Mouse (Mus musculus) kidney, embryonic 15.5 days (tissue): ENCODE data around the gene Camk1d. TPM values are rescaled to one million over a fixed set of nuclear protein-coding genes. Genes with fewer than 3 reads are reported as not detected.
A peak's percentile ranks its signal among the peaks of the same experiment; 100 is the strongest.

ENCODE experiments used
- ATAC-seq: fragments of 200-750 bp; cut with Nextera tagmentation; replicated peaks from 2 replicates; pipeline ENCODE4 v1.8.0; 2017; ENCODE audit warnings: moderate TSS enrichment; ENCODE audit not compliant: low FRiP score
- H3K27ac ChIP-seq: fragments of 300-500 bp; sonication (generic); 2 replicates; pipeline ENCODE4 v1.5.1; 2015; ENCODE audit warnings: mild to moderate bottlenecking, inconsistent platforms
- H3K27me3 ChIP-seq: fragments of 300-500 bp; sonication (generic); 2 replicates; pipeline ENCODE4 v1.6.1; 2015; ENCODE audit warnings: inconsistent platforms
- H3K36me3 ChIP-seq: fragments of 300-500 bp; sonication (generic); 2 replicates; pipeline ENCODE4 v1.6.1; 2015; ENCODE audit warnings: inconsistent platforms
- H3K4me1 ChIP-seq: fragments of 300-500 bp; sonication (generic); 2 replicates; pipeline ENCODE4 v1.6.1; 2015; ENCODE audit warnings: inconsistent platforms
- H3K4me2 ChIP-seq: fragments of 300-500 bp; sonication (generic); 2 replicates; pipeline ENCODE4 v1.6.1; 2015; ENCODE audit warnings: moderate library complexity, mild to moderate bottlenecking, inconsistent platforms
- H3K4me3 ChIP-seq: fragments of 300-500 bp; sonication (generic); replicated peaks from 2 replicates; pipeline ENCODE4 v1.5.1; 2015; ENCODE audit warnings: mild to moderate bottlenecking, inconsistent platforms
- H3K9ac ChIP-seq: fragments of 300-500 bp; sonication (generic); 2 replicates; pipeline ENCODE4 v1.6.1; 2015; ENCODE audit warnings: mild to moderate bottlenecking, inconsistent platforms
- H3K9me3 ChIP-seq: fragments of 300-500 bp; sonication (generic); replicated peaks from 2 replicates; pipeline ENCODE4 v1.6.1; 2016; ENCODE audit warnings: inconsistent platforms
- WGBS: fragments of 180-500 bp; shearing (Covaris S2); methylation state at CpG from one replicate; pipeline ENCODE4 v1.1.7; 2015; ENCODE audit warnings: mixed read lengths; 5-methylcytosine and 5-hydroxymethylcytosine counted together
- polyA plus RNA-seq: library from polyadenylated mRNA; unstranded; fragments of >200 nt; fragmentation: Nextera tagmentation; extraction: Ambion mirVana; gene quantifications from 2 replicates; pipeline ENCODE4 v1.2.1, GENCODE M21; 2015

Gene Camk1d
- polyA plus RNA-seq, 1 experiment from 2014 or later, result 1.9 TPM

DNA sequence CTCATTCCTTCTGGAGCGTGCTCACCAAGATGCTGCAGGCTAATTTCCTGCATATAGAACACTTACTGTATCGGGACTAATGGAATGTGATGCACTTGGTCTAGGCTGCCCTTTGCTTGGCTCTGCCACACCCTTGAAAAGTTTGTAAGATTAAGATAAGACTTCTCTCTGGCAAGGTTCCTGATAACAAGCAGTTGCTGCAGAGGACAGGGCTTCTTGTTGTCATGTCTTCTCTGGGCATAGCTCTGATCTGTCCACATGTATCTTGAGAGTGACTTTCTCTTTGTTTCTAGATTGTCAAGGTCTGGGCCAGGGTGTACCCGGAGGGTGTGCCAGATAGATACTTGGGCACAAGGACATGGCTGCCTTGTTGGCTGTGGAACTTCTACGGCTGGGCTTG, 398.1 kb downstream of the Camk1d start:
- no peaks in the 10 kb centered on the region for H3K9me3 ChIP-seq
- H3K27me3 ChIP-seq, result no peaks in the 10 kb centered on the region
- H3K4me1 ChIP-seq, result peaks cover 28% of the 10 kb centered on the region
- no peak for ATAC-seq
- no peak overlapping the region for H3K27ac ChIP-seq
- H3K4me3 ChIP-seq, result no peak overlapping the region
- WGBS, result 83% methylated on average over 4 of the region's 4 CpGs
- no peaks in the 10 kb centered on the region for H3K36me3 ChIP-seq
- H3K4me2 ChIP-seq, result no peak overlapping the region
- no peak overlapping the region for H3K9ac ChIP-seq

DNA sequence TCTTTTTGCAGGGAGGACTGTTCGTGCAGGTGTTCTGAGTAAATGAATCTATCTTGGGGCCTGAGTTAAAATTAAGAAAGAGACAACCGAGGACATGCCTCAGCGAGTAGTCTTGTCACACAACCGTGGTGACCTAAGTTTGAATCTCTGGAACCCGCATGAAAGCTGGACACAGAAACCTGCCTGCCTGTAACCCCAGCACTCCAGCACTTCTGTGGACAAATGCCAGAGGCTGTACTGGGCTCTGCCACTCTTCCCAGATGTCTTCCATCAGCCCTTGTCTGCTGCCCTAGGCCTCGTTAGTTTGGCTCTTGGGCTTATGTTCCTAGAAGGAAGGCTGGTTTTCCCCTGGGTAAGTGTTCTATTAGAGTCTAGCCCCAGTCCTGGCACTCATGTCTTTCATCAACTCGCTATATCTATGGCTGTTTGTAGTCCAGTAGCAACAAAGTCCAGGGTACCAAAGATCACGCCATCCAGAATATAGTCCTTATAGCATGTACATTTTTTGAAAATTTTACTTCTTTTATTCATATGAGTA, 399.0 kb downstream of the Camk1d start:
- Histone ChIP-seq H3K9me3 (no peaks in the 10 kb centered on the region), H3K9ac (no peak overlapping the region), H3K27ac (no peak overlapping the region; the same call in 1 of the 2 replicates), H3K4me3 (no peak overlapping the region), H3K27me3 (no peaks in the 10 kb centered on the region), H3K4me1 (peaks cover 28% of the 10 kb centered on the region), H3K4me2 (no peak overlapping the region), H3K36me3 (no peaks in the 10 kb centered on the region)
- WGBS, result 54% methylated on average over 8 of the region's 8 CpGs
- ATAC-seq, result 0 out of 2 replicates have a peak, but pooled peaks have one; percentile 52

DNA sequence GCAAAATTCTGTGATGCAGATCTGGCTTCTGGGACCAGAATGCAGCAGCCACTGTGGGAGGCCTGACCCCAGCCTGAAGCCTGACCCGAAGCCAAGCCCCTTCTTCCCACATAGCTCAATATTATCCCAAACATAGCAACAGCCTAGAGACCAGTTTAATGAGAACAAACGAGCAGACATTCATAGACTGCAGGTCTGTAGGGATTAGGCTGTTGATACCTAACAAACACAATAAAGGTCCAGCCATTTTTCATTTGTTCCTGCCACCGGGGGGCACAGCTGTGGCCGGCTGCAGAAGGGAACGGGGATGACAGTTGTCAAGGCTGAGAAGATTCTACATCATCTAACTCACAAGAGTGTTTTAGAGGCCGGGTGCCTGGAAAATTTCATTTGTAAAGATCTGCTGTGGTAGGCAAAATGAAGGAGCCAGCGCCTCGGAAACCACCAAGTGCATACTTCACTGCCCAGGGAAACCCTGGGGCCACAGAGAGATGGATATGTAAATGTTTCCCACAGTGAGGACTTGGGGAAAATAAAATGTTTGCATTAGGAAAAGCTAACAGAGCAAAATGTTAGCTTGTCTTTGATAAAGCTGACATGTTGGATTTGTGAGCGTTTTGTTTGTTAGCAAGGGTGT, 399.7 kb downstream of the Camk1d start:
- no peak for ATAC-seq
- WGBS, result 30% methylated on average over 9 of the region's 9 CpGs

DNA sequence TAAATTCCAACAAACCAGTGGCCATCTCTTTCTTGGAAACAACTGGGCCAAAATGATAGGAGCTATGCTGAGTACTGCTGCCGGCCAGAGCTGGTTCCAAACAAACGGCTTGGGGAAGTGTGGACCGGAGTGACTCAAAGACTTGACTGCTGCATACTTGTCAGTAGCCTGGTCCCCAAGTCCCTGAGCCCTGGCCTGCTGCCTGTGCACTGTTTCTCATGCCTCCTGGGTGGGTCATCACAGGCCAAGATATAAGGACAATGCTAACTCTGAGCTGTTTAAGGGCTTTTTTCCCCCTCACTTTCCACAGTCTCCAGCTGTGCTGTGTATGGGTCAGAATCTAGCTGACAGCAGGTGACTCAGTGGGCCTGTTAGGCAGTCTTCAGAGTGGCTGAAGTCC, 409.2 kb downstream of the Camk1d start:
- H3K4me1 ChIP-seq, result no peaks in the 10 kb centered on the region
- H3K9ac ChIP-seq, result no peak overlapping the region
- ATAC-seq, result no peak
- no peak overlapping the region for H3K4me3 ChIP-seq
- no peaks in the 10 kb centered on the region for H3K27me3 ChIP-seq
- no peaks in the 10 kb centered on the region for H3K9me3 ChIP-seq
- no peak overlapping the region for H3K4me2 ChIP-seq
- WGBS, result 82% methylated on average over 3 of the region's 3 CpGs
- H3K27ac ChIP-seq, result no peak overlapping the region
- no peaks in the 10 kb centered on the region for H3K36me3 ChIP-seq

More for the DNA sequence above, 399.7 kb downstream of the Camk1d start:
- H3K27ac ChIP-seq, result peak overlapping the region; percentile 75
- no peaks in the 10 kb centered on the region for H3K36me3 ChIP-seq
- no peak overlapping the region for H3K9ac ChIP-seq
- peaks cover 28% of the 10 kb centered on the region for H3K4me1 ChIP-seq
- H3K27me3 ChIP-seq, result no peaks in the 10 kb centered on the region
- H3K4me3 ChIP-seq, result no peak overlapping the region
- no peak overlapping the region for H3K4me2 ChIP-seq
- H3K9me3 ChIP-seq, result no peaks in the 10 kb centered on the region

DNA sequence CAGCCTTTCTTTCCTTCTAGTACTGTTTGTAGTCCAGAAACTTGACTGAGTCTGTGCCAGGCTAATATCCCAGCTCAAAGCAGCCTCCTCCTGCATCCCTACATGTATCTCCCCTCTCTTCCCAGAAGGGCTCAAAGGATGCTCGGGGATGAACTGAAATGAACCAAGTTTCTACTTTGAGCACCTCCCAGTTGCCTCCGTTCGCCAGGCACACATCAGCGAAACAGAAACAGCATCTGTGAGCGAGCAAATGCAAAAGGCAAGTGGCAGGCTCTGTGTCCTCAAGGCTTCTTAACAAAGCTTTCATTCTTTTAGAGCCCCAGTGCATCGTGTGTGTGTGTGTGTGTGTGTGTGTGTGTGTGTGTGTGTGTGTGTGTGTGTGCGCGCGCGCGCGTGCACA, 409.9 kb downstream of the Camk1d start:
- Histone ChIP-seq H3K36me3 (no peaks in the 10 kb centered on the region), H3K4me2 (no peak overlapping the region), H3K9me3 (no peaks in the 10 kb centered on the region), H3K4me3 (no peak overlapping the region), H3K4me1 (no peaks in the 10 kb centered on the region), H3K9ac (no peak overlapping the region), H3K27ac (no peak overlapping the region), H3K27me3 (no peaks in the 10 kb centered on the region)
- 91% methylated on average over 12 of the region's 12 CpGs for WGBS
- no peak for ATAC-seq

DNA sequence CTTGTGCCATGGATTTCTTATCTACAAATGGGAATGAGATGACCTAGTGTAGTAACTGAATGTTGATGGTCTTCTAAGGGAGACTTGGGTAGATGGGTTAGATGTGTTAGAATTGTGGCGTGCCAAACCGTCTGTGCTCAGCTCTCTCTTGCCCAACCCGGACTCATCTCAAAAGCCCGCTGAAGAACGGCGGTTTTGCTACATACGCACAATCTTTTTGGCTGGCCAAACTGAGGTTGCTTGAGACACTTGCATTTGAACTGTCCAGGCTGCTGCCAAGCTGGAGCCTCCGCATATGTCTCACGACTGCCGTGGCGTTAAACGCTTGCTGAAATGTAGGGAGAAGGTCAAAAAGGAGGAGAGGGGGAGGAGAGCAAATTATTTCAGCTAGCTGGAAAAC, 413.0 kb downstream of the Camk1d start:
- no peak overlapping the region for H3K9ac ChIP-seq
- no peaks in the 10 kb centered on the region for H3K9me3 ChIP-seq
- no peak for ATAC-seq
- no peak overlapping the region for H3K27ac ChIP-seq
- no peak overlapping the region for H3K4me3 ChIP-seq
- no peaks in the 10 kb centered on the region for H3K36me3 ChIP-seq
- H3K4me1 ChIP-seq, result no peaks in the 10 kb centered on the region
- no peak overlapping the region for H3K4me2 ChIP-seq
- 81% methylated on average over 12 of the region's 12 CpGs for WGBS
- no peaks in the 10 kb centered on the region for H3K27me3 ChIP-seq

DNA sequence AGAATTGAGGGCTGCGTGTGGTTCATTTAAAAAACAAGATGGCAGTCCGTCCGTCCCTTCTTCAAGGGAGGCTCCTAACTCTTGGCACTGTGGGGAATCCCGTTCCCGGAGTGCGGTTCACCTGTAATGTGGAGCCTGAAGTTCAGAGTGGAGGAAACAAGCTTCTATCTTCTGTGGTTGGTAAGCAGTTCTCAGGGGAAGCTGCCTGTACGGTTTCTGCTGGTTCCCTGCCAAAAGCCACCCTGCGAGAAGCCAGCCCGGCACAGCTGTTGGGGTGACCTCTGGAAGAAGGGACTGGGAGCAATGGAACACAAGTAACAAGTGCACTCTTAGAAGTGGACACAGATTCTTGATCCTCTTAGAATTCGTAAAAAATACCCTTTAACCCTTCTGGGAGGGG, 416.2 kb downstream of the Camk1d start:
- Histone ChIP-seq H3K9ac (no peak overlapping the region), H3K9me3 (no peaks in the 10 kb centered on the region), H3K4me3 (no peak overlapping the region)

DNA sequence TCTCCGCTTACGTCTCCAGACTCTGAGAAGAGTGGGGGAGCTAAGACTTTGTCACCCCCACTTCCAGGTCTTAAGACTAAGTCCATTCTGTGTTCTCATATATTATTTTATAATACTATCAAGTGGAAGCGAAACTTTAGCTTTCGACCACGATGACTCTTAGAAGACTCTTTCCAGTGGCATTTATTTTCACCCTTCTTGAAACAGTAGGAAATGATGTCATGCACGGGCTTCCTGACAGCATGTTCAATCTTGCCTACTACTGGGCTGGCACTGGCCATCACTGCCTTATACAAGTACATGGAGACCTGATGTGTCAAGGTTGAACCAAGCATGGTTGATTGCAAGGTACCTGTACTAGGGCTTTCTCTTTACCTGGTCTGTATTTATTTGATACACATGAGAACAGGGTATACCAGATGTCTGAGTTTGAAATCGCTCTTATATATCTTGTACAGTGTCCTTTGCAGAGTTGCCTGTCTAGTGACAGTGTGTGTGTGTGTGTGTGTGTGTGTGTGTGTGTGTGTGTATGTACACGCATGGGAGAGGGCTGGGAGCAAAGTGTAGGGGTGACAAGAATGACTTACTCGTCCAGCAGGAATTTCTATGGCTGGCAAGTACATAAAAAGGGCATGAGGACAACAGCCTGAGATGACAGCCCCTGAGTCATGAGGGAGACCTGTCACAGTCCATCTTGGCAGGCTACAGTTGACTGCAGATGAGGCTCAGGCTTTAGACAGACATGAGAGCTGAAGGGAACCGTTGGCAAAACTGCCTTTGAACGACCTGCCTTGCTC, 417.4 kb downstream of the Camk1d start:
- Histone ChIP-seq H3K27me3 (no peaks in the 10 kb centered on the region), H3K9ac (no peak overlapping the region), H3K9me3 (no peaks in the 10 kb centered on the region), H3K4me3 (no peak overlapping the region), H3K4me1 (peaks cover 6% of the 10 kb centered on the region), H3K36me3 (no peaks in the 10 kb centered on the region), H3K4me2 (no peak overlapping the region), H3K27ac (no peak overlapping the region)
- 86% methylated on average over 11 of the region's 11 CpGs for WGBS
- ATAC-seq, result no peak

More for the DNA sequence above, 416.2 kb downstream of the Camk1d start:
- WGBS, result 78% methylated on average over 10 of the region's 10 CpGs
- H3K27ac ChIP-seq, result no peak overlapping the region
- peaks cover 6% of the 10 kb centered on the region for H3K4me1 ChIP-seq
- ATAC-seq, result no peak
- no peaks in the 10 kb centered on the region for H3K27me3 ChIP-seq
- H3K36me3 ChIP-seq, result no peaks in the 10 kb centered on the region
- no peak overlapping the region for H3K4me2 ChIP-seq

DNA sequence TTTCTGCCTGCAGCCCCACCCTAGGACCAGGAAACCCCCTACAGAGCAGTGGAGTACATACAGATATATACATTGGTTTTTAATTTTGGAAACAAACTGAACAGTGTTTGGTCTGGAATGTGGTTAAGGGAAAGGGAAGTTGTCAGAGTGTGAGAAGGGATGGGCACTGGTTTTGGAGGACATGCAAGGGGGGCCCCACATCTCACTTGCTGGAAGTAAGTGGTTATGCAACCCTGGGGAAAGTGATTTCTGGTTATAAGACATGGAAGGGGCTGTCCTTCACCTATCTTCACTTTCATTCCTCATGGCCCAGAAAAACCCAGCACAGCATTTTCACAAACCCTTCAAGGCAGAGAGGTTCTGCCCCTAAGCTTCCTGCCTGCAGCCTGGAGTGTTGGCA, 419.2 kb downstream of the Camk1d start:
- Histone ChIP-seq H3K27me3 (no peaks in the 10 kb centered on the region), H3K4me1 (peaks cover 6% of the 10 kb centered on the region), H3K4me2 (no peak overlapping the region), H3K9me3 (no peaks in the 10 kb centered on the region), H3K36me3 (no peaks in the 10 kb centered on the region), H3K4me3 (no peak overlapping the region), H3K27ac (0 out of 2 replicates have a peak overlapping the region, but pooled peaks have one; percentile 37), H3K9ac (no peak overlapping the region)
- no peak for ATAC-seq

DNA sequence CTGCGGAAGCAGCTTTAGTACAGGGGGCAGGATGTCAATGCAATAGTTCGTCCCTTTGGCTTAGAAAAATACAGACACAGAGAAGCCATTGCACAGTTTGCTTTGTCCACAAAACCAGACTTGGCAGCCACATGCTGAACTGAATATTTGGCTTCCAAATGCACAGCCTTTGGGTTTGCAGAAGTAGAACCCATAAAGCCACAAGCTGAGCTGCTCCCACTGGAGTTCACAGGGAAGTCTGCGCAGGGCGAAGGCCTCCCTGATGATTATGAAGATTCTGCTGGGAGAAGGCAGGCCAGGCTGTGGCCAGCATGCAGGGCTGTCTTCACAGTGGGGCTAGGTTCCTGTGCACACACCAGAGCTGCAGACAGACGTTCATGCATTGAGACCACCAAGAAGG, 419.9 kb downstream of the Camk1d start:
- Histone ChIP-seq H3K4me2 (no peak overlapping the region), H3K9me3 (no peaks in the 10 kb centered on the region), H3K27ac (0 out of 2 replicates have a peak overlapping the region, but pooled peaks have one; percentile 37), H3K9ac (no peak overlapping the region), H3K27me3 (no peaks in the 10 kb centered on the region), H3K4me1 (peaks cover 6% of the 10 kb centered on the region), H3K4me3 (no peak overlapping the region), H3K36me3 (no peaks in the 10 kb centered on the region)
- 65% methylated on average over 5 of the region's 5 CpGs for WGBS
- ATAC-seq, result no peak

DNA sequence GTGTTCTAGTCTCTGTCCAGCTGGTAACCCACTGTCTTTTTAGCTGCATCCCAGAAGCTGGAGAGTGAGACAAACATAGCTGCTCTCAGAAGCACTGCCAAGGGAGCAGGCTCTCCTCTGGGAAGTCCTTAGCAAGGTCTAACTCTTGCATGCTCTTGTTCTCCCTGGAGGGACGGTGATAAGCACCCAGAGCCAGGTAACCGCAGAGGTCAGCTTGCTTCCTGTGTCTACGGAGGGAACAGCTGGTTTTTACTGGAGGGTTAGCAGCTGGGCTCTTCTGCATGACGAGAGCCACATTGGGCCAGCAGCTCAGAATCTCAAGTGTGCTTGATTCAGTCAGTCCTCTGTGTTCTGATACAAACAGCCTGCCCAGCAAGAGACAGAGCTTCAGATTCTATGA, 425.7 kb downstream of the Camk1d start:
- H3K9me3 ChIP-seq, result no peaks in the 10 kb centered on the region
- H3K4me1 ChIP-seq, result peaks cover 12% of the 10 kb centered on the region
- no peak overlapping the region for H3K4me2 ChIP-seq
- WGBS, result 52% methylated on average over 4 of the region's 4 CpGs
- H3K36me3 ChIP-seq, result no peaks in the 10 kb centered on the region
- no peak for ATAC-seq
- H3K27me3 ChIP-seq, result no peaks in the 10 kb centered on the region
- H3K4me3 ChIP-seq, result no peak overlapping the region
- H3K27ac ChIP-seq, result no peak overlapping the region
- H3K9ac ChIP-seq, result no peak overlapping the region

DNA sequence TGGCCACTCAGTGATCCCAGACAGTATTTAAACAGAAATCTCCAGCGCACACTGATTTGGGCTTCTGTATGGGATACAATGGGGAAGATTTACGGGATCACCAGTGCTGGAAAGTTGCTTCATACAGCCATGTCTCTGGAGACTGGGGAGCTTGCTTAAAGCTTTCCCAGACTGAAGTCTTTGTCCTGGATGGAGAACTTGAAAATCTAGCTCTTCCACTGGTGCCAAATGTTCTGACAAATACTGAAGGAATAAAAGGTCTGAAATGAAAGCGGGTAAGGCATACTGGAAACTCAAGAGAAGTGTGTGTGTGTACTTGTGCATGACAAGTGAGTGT, 427.3 kb downstream of the Camk1d start:
- H3K27ac ChIP-seq, result peak overlapping the region; percentile 76
- no peak overlapping the region for H3K4me2 ChIP-seq
- no peak overlapping the region for H3K9ac ChIP-seq
- 65% methylated on average over 3 of the region's 3 CpGs for WGBS
- 0 out of 2 replicates have a peak, but pooled peaks have one; percentile 18 for ATAC-seq
- H3K4me1 ChIP-seq, result peaks cover 12% of the 10 kb centered on the region
- H3K4me3 ChIP-seq, result no peak overlapping the region
- H3K36me3 ChIP-seq, result no peaks in the 10 kb centered on the region
- H3K9me3 ChIP-seq, result no peaks in the 10 kb centered on the region
- H3K27me3 ChIP-seq, result no peaks in the 10 kb centered on the region
